Mouse (Mus musculus): ENCODE results near the gene Sult2b1.

DNA sequence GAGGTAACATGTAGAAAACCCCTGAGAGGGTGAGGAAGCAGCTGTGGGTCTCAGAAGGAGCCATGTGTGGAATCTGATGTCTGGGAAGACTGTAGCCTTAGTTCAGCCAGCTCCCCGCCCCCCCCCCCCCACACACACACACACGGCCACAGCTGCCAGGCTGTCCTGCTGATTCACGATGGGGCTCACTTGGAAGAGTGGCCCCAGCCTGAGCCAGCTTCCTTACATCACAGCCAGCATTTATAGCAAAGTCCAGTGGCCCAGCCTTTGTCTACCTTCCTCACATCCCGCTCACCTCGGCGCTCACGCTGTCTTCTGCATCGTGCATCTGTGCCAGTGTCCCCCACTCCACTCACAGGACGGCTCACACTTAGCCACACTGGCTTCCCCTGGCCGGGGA lies 35.1 kb downstream of the Sult2b1 start:
- no peak for TF ChIP-seq CTCF (IDR thresholded peaks at IDR 0.05; ENCODE audit: low read depth)
- TF ChIP-seq EP300 (IDR thresholded peaks at IDR 0.05; ENCODE audit: low read depth), result no peak
